Mouse (Mus musculus): Measurements from ENCODE around the gene Gpr63. TPM values are rescaled to one million over a fixed set of nuclear protein-coding genes. Genes with fewer than 3 reads are reported as not detected.

Gene Gpr63
- polyA plus RNA-seq (2012; rRNA removed), result 27.9 and 28.1 TPM in 2 replicates

DNA sequence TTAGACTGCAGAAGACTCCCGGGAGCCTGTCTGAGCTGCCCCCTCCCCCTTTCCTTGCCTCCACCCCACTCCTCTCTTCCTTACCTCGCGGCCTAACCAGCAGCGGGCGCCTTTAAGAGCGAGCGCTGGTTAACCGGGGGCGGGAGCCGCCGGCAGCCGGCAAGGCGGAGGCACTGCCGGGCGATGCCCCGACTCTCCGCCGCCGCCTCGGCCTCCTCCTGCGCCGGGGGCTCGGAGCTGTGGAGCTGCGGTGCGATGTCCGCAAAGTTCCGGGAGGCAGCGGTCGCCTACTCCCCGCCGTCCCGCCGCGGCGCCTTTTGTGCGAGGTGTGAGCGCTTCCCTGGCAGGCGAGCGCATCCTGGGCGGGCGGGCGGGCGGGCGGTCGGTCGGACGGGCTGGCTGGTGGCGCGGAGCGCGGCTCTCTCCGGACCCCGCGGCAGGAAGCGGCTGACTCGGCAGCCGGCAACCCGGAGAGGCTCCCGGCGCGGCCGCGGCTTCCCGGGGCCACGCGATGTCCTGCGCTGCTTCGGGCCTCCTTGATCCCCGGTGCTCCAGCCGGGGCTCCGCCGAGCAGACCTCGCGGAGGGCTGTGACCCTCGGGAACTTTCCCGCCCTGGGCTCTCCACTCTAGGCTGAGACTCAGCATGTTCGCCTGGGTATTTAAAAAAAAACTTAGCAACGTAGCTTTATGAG is at the start of gene Gpr63:
Gpr63 (plus strand) TSS at position 109 of the 693 bp plus-strand sequence.
- Histone ChIP-seq H3K4me3 (replicated peaks; ENCODE audit: insufficient read depth, low read depth, low read length) (peak within 1 kb of the TSS; percentile 58), H3K4me1 (ENCODE audit: control insufficient read depth, insufficient read depth, low read length) (no peaks in the 10 kb centered on the region), H3K27ac (ENCODE audit: insufficient read depth, low read length) (no peak within 1 kb of the TSS), H3K27me3 (ENCODE audit: control insufficient read depth, insufficient read depth, low read length) (no peaks in the 10 kb centered on the region)
- DNase-seq, result peak; percentile 79 to 83
- WGBS, result 1% methylated on average over 78 of the region's 78 CpGs
- TF ChIP-seq CTCF (IDR thresholded peaks at IDR 0.05; ENCODE audit: borderline replicate concordance, insufficient read depth, low read depth, low read length) (no peak), POLR2A (IDR thresholded peaks at IDR 0.05; ENCODE audit: borderline replicate concordance, insufficient read depth, low read length) (0 out of 2 replicates have a peak, but pooled peaks have one; percentile 30)

DNA sequence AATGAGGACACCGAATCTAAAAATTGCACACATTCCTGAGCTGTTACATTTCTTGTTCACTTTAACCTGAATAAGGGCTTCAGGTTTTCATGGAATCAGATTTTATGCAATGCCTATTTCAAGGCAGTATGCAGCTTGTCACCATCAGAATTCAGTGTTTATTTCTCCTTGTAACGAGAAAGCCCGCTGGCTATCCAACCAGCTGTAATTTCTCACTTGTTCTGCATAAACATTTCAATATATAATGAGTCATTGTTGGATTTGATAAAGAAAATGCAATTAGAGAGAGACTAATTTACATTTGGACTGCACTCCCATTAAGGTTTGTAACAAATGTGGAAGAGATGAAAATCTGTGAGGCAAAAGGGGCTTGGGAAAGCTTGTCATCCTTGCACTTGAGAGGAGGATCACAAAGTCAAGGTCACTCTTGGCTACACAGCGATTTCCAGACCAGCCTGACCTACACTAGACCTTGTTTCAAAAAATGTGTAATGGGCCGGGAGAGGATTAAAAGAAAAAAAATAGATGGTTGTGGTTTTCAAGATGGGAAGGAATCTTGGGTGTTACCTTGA is 46.1 kb upstream of the Gpr63 start:
- no peak overlapping the region for H3K4me3 ChIP-seq (replicated peaks; ENCODE audit: insufficient read depth, low read depth, low read length)
- WGBS, result 83% methylated on average over 5 of the region's 5 CpGs
- H3K27me3 ChIP-seq (ENCODE audit: control insufficient read depth, insufficient read depth, low read length), result no peaks in the 10 kb centered on the region
- no peak for DNase-seq
- no peak overlapping the region for H3K27ac ChIP-seq (ENCODE audit: insufficient read depth, low read length)
- no peak for TF ChIP-seq POLR2A (IDR thresholded peaks at IDR 0.05; ENCODE audit: borderline replicate concordance, insufficient read depth, low read length)
- TF ChIP-seq CTCF (IDR thresholded peaks at IDR 0.05; ENCODE audit: borderline replicate concordance, insufficient read depth, low read depth, low read length), result no peak
- no peaks in the 10 kb centered on the region for H3K4me1 ChIP-seq (ENCODE audit: control insufficient read depth, insufficient read depth, low read length)

DNA sequence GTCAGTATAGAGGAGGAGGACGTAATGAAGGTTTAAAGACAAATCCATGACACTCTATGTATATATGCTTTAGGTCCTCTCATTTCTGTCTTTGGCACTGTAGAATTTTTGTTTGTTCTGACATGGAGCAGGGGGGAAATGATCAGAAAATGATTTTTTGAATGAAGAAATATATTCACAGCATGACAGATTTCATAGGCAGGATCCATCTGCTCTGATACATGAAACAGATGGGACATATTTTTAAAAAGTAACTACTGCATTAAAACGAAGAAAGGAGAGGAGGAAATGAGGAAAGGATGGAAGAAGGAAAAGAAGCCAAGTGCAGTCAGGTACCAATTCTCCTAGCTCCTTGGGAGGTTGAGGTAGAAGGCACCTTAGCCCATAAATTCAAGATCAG is 41.5 kb upstream of the Gpr63 start:
- 48% methylated on average over 2 of the region's 2 CpGs for WGBS
- H3K4me3 ChIP-seq (replicated peaks; ENCODE audit: insufficient read depth, low read depth, low read length), result no peak overlapping the region
- TF ChIP-seq POLR2A (IDR thresholded peaks at IDR 0.05; ENCODE audit: borderline replicate concordance, insufficient read depth, low read length) (no peak), CTCF (IDR thresholded peaks at IDR 0.05; ENCODE audit: borderline replicate concordance, insufficient read depth, low read depth, low read length) (no peak)
- no peaks in the 10 kb centered on the region for H3K4me1 ChIP-seq (ENCODE audit: control insufficient read depth, insufficient read depth, low read length)
- DNase-seq, result no peak
- H3K27ac ChIP-seq (ENCODE audit: insufficient read depth, low read length), result no peak overlapping the region
- no peaks in the 10 kb centered on the region for H3K27me3 ChIP-seq (ENCODE audit: control insufficient read depth, insufficient read depth, low read length)

DNA sequence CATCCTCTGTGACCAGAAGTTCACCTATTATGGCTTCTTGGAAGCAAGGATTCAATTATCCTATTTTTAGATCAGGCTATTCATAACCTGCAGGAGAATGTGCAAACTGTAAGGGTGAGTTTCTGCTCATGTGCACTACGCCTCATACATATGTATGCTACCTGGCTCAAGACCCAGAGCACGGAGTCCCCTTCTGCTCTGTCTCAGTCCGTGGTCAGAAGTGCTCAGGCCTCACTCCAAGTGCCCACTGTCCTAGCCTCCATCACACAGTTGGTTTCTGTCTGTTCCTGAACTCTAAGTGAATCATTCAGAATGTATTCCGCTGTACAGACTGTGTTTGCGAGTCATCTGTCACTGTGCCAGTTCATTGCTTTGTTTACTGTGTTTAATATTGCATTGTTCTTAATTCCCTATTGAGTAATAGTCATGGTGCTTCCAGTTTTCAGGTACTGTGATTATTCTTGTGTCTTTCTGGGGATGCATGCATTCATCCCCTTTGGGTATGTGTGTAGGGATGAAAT is 37.9 kb upstream of the Gpr63 start:
- DNase-seq, result no peak
- no peaks in the 10 kb centered on the region for H3K4me1 ChIP-seq (ENCODE audit: control insufficient read depth, insufficient read depth, low read length)
- no peaks in the 10 kb centered on the region for H3K27me3 ChIP-seq (ENCODE audit: control insufficient read depth, insufficient read depth, low read length)
- H3K4me3 ChIP-seq (replicated peaks; ENCODE audit: insufficient read depth, low read depth, low read length), result no peak overlapping the region
- TF ChIP-seq CTCF (IDR thresholded peaks at IDR 0.05; ENCODE audit: borderline replicate concordance, insufficient read depth, low read depth, low read length) (no peak), POLR2A (IDR thresholded peaks at IDR 0.05; ENCODE audit: borderline replicate concordance, insufficient read depth, low read length) (no peak)
- WGBS, result 41% methylated on average over 5 of the region's 5 CpGs
- H3K27ac ChIP-seq (ENCODE audit: insufficient read depth, low read length), result no peak overlapping the region

DNA sequence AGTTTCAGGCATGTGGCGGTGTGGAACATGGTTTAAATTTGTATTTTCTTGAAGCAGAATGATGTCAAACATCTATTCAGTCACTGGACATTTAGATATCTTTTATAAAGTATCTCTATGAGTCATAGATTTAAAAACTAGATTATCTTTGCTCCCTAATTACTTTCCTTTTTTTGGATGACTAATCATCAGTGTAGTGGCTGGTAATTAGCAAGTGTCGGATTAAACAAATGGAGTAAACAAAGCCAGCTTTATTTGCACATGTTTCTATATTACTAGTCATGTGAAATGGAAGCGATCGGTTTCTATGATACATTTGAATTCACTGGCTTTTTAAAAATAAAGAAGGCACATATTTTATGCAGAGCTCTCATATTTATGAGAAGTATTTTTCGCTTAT is 37.3 kb upstream of the Gpr63 start:
- H3K27me3 ChIP-seq (ENCODE audit: control insufficient read depth, insufficient read depth, low read length), result no peaks in the 10 kb centered on the region
- no peak overlapping the region for H3K4me3 ChIP-seq (replicated peaks; ENCODE audit: insufficient read depth, low read depth, low read length)
- H3K27ac ChIP-seq (ENCODE audit: insufficient read depth, low read length), result no peak overlapping the region
- no peaks in the 10 kb centered on the region for H3K4me1 ChIP-seq (ENCODE audit: control insufficient read depth, insufficient read depth, low read length)
- DNase-seq, result no peak
- TF ChIP-seq CTCF (IDR thresholded peaks at IDR 0.05; ENCODE audit: borderline replicate concordance, insufficient read depth, low read depth, low read length) (no peak), POLR2A (IDR thresholded peaks at IDR 0.05; ENCODE audit: borderline replicate concordance, insufficient read depth, low read length) (no peak)
- 81% methylated on average over 5 of the region's 5 CpGs for WGBS

DNA sequence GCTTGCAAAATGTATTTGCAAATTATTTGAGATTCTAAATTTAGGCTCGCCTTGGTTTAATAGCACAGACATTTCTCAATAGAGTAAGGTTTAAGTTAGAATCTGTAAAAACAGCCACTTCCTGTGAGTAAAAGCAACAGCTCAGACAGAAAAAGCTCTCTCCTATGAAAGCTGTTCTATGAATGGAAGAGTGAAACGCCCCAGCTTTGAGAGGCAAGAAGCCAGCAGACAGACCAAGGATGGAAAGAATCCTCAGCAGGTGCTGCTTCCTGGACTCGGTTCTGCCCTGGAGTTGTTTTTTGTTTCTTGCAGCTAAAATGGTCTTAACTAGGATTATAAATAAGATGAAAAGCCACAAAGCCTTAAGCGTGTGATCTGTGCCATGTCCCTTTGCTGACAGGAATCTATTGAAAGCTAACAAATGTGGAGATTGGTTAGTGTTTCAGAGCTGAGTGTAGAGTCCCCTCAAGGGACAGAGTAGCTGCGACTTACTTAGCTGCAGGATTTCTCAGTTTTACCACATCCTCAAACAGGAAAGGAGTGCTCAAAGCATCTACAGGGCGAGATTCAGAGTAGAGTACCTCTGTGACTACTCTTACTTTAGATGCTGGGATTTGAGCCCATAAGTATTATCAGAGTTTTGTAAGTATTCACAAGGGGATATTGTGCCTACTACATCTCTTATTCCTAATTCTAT is 23.3 kb upstream of the Gpr63 start:
- Histone ChIP-seq H3K27ac (ENCODE audit: insufficient read depth, low read length) (no peak overlapping the region), H3K27me3 (ENCODE audit: control insufficient read depth, insufficient read depth, low read length) (no peaks in the 10 kb centered on the region), H3K4me3 (replicated peaks; ENCODE audit: insufficient read depth, low read depth, low read length) (no peak overlapping the region), H3K4me1 (ENCODE audit: control insufficient read depth, insufficient read depth, low read length) (no peaks in the 10 kb centered on the region)
- 55% methylated on average over 6 of the region's 6 CpGs for WGBS
- TF ChIP-seq CTCF (IDR thresholded peaks at IDR 0.05; ENCODE audit: borderline replicate concordance, insufficient read depth, low read depth, low read length) (no peak), POLR2A (IDR thresholded peaks at IDR 0.05; ENCODE audit: borderline replicate concordance, insufficient read depth, low read length) (no peak)
- no peak for DNase-seq

DNA sequence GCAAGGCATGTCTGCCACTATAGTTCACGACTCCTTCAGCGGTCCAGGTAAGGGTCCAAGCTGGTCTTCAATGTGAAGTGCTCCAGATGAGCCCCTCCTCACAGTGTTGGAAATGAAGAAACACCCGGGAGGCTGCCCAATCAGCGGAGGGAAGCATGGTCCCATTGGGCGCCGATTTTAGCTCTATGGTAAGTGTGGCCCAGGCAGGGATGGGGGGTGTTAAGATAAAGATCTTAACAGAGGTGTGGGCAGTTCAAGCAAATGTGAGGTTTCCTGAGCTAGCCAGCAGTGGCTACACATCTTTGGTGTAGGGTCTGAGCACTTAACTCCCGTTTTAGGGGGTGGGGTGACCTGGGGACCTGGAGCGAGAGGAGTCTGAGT is 299 bp upstream of the Gpr63 start:
- DNase-seq, result peak in 1 of 2 experiments; percentile 22
- TF ChIP-seq POLR2A (IDR thresholded peaks at IDR 0.05; ENCODE audit: borderline replicate concordance, insufficient read depth, low read length) (no peak), CTCF (IDR thresholded peaks at IDR 0.05; ENCODE audit: borderline replicate concordance, insufficient read depth, low read depth, low read length) (no peak)
- WGBS, result 8% methylated on average over 8 of the region's 8 CpGs
- no peaks in the 10 kb centered on the region for H3K27me3 ChIP-seq (ENCODE audit: control insufficient read depth, insufficient read depth, low read length)
- no peak overlapping the region for H3K27ac ChIP-seq (ENCODE audit: insufficient read depth, low read length)
- H3K4me1 ChIP-seq (ENCODE audit: control insufficient read depth, insufficient read depth, low read length), result no peaks in the 10 kb centered on the region
- peak overlapping the region; percentile 58 for H3K4me3 ChIP-seq (replicated peaks; ENCODE audit: insufficient read depth, low read depth, low read length)

Data from cerebellum, adult 2 months (tissue).